Mouse (Mus musculus) heart, embryonic 12.5 days (tissue): ENCODE results near the gene Fbxo10. TPM values are rescaled to one million over a fixed set of nuclear protein-coding genes. Genes with fewer than 3 reads are reported as not detected.
A peak's percentile ranks its signal among the peaks of the same experiment; 100 is the strongest.

Experiments
- ATAC-seq: fragments of 200-750 bp; cut with Nextera tagmentation; 2 replicates; pipeline ENCODE4 v1.8.0; 2017; ENCODE audit warnings: moderate TSS enrichment, moderate library complexity; ENCODE audit not compliant: insufficient number of reproducible peaks, low FRiP score
- H3K27ac ChIP-seq: fragments of 300-500 bp; sonication (generic); 2 replicates; pipeline ENCODE4 v1.5.1; 2016; ENCODE audit warnings: mild to moderate bottlenecking, moderate library complexity; ENCODE audit not compliant: poor library complexity, severe bottlenecking
- H3K27me3 ChIP-seq: fragments of 300-500 bp; sonication (generic); replicated peaks from 2 replicates; pipeline ENCODE4 v1.6.1; 2016; ENCODE audit warnings: mild to moderate bottlenecking, moderate library complexity
- H3K36me3 ChIP-seq: fragments of 300-500 bp; sonication (generic); 2 replicates; pipeline ENCODE4 v1.6.1; 2016; ENCODE audit warnings: mild to moderate bottlenecking, moderate library complexity
- H3K4me1 ChIP-seq: fragments of 300-500 bp; sonication (generic); replicated peaks from 2 replicates; pipeline ENCODE4 v1.6.1; 2016; ENCODE audit warnings: mild to moderate bottlenecking
- H3K4me2 ChIP-seq: fragments of 300-500 bp; sonication (generic); 2 replicates; pipeline ENCODE4 v1.6.1; 2016; ENCODE audit warnings: mild to moderate bottlenecking, moderate library complexity
- H3K4me3 ChIP-seq: fragments of 300-500 bp; sonication (generic); 2 replicates; pipeline ENCODE4 v1.5.1; 2016; ENCODE audit warnings: mild to moderate bottlenecking
- H3K9ac ChIP-seq: fragments of 300-500 bp; sonication (generic); 2 replicates; pipeline ENCODE4 v1.6.1; 2016; ENCODE audit warnings: mild to moderate bottlenecking, moderate library complexity
- H3K9me3 ChIP-seq: fragments of 300-500 bp; sonication (generic); replicated peaks from 2 replicates; pipeline ENCODE4 v1.6.1; 2016; ENCODE audit warnings: mild to moderate bottlenecking, moderate library complexity
- WGBS: fragments of 180-500 bp; shearing (Covaris S2); methylation state at CpG from one replicate; pipeline ENCODE4 v1.1.7; 2016; 5-methylcytosine and 5-hydroxymethylcytosine counted together
- polyA plus RNA-seq: library from polyadenylated mRNA; unstranded; fragments of >200 nt; fragmentation: Nextera tagmentation; extraction: Ambion mirVana; gene quantifications from 2 replicates; pipeline ENCODE4 v1.2.1, GENCODE M21; 2016

The Fbxo10 gene
- polyA plus RNA-seq, 1 experiment from 2014 or later = 17.7 TPM

DNA sequence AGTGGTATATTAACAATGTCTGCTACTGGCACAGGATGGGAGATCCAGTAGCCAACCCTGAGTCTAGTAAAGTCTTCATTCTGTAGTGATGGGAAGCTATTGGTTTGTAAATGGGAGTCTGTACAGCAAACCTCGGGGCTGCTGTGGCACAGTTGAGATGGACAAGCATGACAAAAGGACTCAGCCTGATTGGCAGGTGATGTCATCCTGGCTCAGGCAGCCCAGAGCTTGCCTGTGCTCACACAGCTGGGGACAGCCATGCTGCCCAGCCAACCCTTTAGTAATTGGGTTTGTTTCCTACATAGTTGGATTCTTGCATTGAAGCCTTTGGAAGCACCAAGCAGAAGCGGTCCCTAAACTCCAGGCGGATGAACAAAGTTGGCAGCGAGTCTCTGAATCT is 57.9 kb downstream of the Fbxo10 start:
- Histone ChIP-seq H3K27ac (no peak overlapping the region), H3K27me3 (no peaks in the 10 kb centered on the region), H3K36me3 (peaks cover 80% of the 10 kb centered on the region), H3K4me2 (no peak overlapping the region), H3K4me1 (no peaks in the 10 kb centered on the region), H3K9me3 (no peaks in the 10 kb centered on the region), H3K4me3 (no peak overlapping the region), H3K9ac (no peak overlapping the region)
- WGBS = 91% methylated on average over 4 of the region's 4 CpGs
- no peak for ATAC-seq

DNA sequence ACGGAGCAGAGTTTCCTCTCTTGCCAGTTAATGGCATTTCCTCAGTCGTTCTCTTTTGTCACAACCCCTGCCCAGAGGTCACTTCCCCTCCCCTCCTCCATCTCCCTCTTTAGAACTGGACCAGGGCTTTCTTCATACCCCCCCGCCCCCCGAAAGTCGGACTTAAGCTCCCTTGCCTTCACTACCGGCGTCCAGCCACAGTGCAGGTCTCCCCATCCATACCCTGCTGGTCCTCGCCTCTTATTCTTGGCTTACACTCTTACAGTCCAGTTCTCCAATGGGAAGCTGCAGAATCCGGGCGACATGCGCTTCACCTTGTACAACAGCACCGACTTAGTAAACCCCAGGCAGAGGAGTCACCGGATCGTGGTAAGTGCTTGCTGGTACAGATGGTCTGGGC is 65.4 kb downstream of the Fbxo10 start:
- ATAC-seq = no peak
- 1% methylated on average over 14 of the region's 14 CpGs for WGBS
- 0 out of 2 replicates have a peak overlapping the region, but pooled peaks have one; percentile 12 for H3K27ac ChIP-seq

GRCm38 (mm10) chr4:45018452-45018980 is 65.9 kb downstream of the Fbxo10 start, which contains the start of gene Polr1e:
TSS of gene Polr1e (plus strand) at chr4:45018583.
- Histone ChIP-seq H3K4me2 (peak within 1 kb of the TSS; percentile 97), H3K4me1 (peaks cover 19% of the 10 kb centered on the region), H3K9ac (peak within 1 kb of the TSS; percentile 79), H3K27me3 (no peaks in the 10 kb centered on the region), H3K27ac (0 out of 2 replicates have a peak within 1 kb of the TSS, but pooled peaks have one; percentile 12), H3K9me3 (no peaks in the 10 kb centered on the region), H3K36me3 (peaks cover 14% of the 10 kb centered on the region), H3K4me3 (peak within 1 kb of the TSS; percentile 83)
- ATAC-seq = peak; percentile 95
- WGBS = under 1% methylated on average over 29 of the region's 29 CpGs

More for the DNA sequence above, 65.4 kb downstream of the Fbxo10 start:
- peaks cover 16% of the 10 kb centered on the region for H3K4me1 ChIP-seq
- H3K9me3 ChIP-seq = no peaks in the 10 kb centered on the region
- H3K4me2 ChIP-seq = peak overlapping the region; percentile 97
- peak overlapping the region; percentile 79 for H3K9ac ChIP-seq
- H3K4me3 ChIP-seq = peak overlapping the region; percentile 83
- H3K27me3 ChIP-seq = no peaks in the 10 kb centered on the region
- peaks cover 19% of the 10 kb centered on the region for H3K36me3 ChIP-seq

DNA sequence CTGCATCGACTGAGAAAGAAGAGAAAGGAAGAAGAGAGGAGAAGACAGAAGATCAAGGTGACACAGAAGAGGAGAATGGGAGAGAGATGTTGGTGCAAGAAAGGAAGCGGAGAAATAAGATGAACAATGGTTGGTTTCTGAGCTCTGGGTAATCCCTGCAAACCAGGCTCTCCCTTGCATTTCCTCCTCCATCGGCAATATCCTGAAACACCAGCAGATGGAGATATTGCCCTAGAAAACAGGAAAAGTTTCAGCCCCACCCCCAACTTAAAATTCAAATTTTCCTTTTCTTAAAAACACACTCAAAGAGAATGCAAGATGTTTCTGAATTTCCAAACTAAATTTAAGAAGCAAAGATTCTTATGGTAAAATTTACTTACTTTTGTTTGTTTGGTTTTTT is 68.8 kb downstream of the Fbxo10 start:
- peaks cover 27% of the 10 kb centered on the region for H3K4me1 ChIP-seq
- H3K9me3 ChIP-seq = no peaks in the 10 kb centered on the region
- H3K27ac ChIP-seq = no peak overlapping the region
- no peak overlapping the region for H3K4me3 ChIP-seq
- no peak overlapping the region for H3K9ac ChIP-seq
- H3K4me2 ChIP-seq = no peak overlapping the region
- H3K36me3 ChIP-seq = no peaks in the 10 kb centered on the region; the same call in 1 of the 2 replicates
- 6% methylated on average over 3 of the region's 3 CpGs for WGBS
- H3K27me3 ChIP-seq = no peaks in the 10 kb centered on the region
- no peak for ATAC-seq

DNA sequence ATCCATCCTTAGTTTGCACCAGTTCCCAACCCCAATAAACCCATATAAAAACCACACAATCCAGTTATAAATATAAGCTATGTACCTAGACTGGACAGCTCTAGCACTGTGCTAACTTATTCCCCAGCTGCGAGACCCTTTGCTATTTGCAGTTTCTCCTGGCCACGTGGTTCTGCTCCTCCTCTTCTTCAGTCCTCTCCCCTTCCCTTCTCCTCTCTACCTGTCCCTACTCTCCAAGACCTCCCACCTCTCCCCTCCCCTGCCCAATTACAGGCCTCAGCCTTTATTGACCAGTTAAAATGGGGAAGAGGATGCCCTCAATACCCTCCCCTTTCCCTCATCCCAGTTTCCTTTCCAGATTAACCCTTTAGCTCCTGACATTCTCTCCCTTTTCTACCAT is 70.9 kb downstream of the Fbxo10 start:
- H3K36me3 ChIP-seq = no peaks in the 10 kb centered on the region
- peak overlapping the region; percentile 79 for H3K4me3 ChIP-seq
- H3K27ac ChIP-seq = peak overlapping the region; percentile 90; the same call in 1 of the 2 replicates
- peaks cover 21% of the 10 kb centered on the region for H3K4me1 ChIP-seq
- H3K4me2 ChIP-seq = peak overlapping the region; percentile 89
- no peaks in the 10 kb centered on the region for H3K9me3 ChIP-seq
- ATAC-seq = no peak
- 7% methylated on average over 2 of the region's 2 CpGs for WGBS
- H3K27me3 ChIP-seq = no peaks in the 10 kb centered on the region
- peak overlapping the region; percentile 34; the same call in 1 of the 2 replicates for H3K9ac ChIP-seq

DNA sequence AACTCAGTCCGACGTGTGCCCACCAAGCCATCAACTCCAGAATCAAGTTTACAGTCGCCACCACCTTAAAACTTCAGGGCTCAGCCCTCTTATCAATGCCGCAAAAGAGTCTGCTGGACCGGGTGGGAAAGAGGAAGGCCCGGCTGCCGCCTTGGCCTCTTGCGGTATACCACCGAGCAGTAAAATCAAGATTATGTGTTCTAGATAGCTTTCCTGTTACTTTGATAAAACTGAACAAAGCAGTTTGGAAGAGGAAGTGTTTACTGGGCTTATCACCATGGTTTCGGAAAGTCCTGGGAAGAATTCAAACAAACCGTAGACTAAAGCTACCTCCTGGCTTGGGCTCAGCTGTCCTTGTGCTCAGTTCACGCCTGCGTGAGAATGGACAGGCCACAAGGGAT is 71.4 kb downstream of the Fbxo10 start:
- H3K4me3 ChIP-seq = peak overlapping the region; percentile 79
- H3K36me3 ChIP-seq = no peaks in the 10 kb centered on the region
- WGBS = 2% methylated on average over 13 of the region's 13 CpGs
- no peaks in the 10 kb centered on the region for H3K27me3 ChIP-seq
- peak overlapping the region; percentile 90 for H3K27ac ChIP-seq
- no peaks in the 10 kb centered on the region for H3K9me3 ChIP-seq
- ATAC-seq = no peak
- peaks cover 21% of the 10 kb centered on the region for H3K4me1 ChIP-seq
- peak overlapping the region; percentile 80 for H3K9ac ChIP-seq
- peak overlapping the region; percentile 89 for H3K4me2 ChIP-seq

DNA sequence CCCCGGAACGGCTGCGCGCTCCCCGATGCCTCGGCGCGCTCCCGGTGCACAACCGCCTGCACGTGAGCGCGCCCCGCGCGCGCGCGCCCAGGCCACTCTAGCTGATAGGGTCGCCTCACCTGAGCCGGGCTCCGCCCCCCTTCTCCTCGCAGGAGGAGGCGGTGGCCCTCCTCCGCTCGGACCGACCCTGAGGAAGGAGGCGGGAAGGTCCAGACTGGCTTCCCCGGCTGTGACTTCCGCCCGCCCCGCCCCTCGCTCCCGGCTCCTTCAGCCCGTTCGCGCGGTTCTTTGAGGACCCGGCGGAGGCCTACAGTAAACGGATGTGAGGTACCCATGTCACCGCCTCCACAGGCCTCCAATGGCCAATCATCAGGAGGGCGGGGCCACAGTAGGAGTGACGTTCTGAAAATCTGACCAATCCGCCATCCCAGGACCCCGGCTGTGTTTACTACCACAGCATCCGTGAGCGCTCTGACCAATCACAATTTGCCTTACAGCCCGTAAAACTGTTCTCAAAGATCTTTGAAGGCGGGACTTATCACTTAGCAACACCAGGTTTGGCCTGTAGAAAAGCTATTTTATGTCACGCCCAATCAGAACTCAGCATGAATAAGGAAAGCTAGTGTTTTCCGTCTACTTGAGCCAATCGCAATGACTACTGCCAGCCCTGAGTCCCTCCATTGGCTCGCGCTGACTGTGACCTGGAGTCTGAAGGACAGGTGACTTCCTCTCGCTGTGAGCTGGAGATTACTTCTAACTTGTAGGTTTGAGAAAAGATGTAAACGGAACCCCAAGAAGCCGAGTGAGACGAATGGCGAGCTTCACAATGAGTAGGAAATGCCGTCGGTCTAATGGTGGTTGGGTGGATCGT is 72.1 kb downstream of the Fbxo10 start, which contains the start of gene Zbtb5:
Zbtb5 (minus strand) TSS at position 308 of the 871 bp plus-strand sequence.
- peak within 1 kb of the TSS; percentile 89 for H3K4me2 ChIP-seq
- under 1% methylated on average over 63 of the region's 63 CpGs for WGBS
- peaks cover 21% of the 10 kb centered on the region for H3K4me1 ChIP-seq
- H3K36me3 ChIP-seq = no peaks in the 10 kb centered on the region
- peak within 1 kb of the TSS; percentile 79 for H3K4me3 ChIP-seq
- H3K27ac ChIP-seq = peak within 1 kb of the TSS; percentile 95
- peak; percentile 99 for ATAC-seq
- no peaks in the 10 kb centered on the region for H3K27me3 ChIP-seq
- H3K9me3 ChIP-seq = no peaks in the 10 kb centered on the region
- peak within 1 kb of the TSS; percentile 88 for H3K9ac ChIP-seq

DNA sequence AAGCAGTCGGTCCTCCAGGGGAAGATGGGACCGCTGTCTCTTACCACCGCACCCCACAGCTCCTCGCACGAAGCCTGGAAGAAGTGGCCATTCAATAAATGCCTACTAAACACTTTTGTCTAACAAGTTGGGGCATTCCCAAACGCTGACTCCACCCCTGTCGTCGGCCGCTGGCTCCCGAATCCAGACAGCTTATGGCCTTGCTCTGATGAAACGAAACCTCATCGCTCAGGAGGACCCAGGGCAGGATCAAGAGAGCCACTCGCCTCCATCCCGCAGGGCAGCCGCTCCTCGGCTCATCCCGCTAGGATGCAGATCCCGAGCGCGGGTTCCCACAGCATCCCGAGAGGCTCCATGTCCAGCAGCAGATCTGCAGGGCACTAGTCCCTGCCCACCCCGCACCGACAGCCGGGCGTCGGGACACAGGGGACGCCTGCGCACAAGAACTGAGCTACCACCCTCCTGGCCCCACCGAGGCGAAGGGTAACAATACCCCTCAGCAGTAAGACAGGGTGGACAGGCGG is 72.8 kb downstream of the Fbxo10 start:
- under 1% methylated on average over 31 of the region's 31 CpGs for WGBS
- Histone ChIP-seq H3K4me2 (peak overlapping the region; percentile 85), H3K27ac (peak overlapping the region; percentile 95), H3K9me3 (no peaks in the 10 kb centered on the region), H3K4me3 (peak overlapping the region; percentile 79), H3K27me3 (no peaks in the 10 kb centered on the region), H3K9ac (peak overlapping the region; percentile 88), H3K4me1 (peaks cover 21% of the 10 kb centered on the region), H3K36me3 (no peaks in the 10 kb centered on the region)
- peak; percentile 62 for ATAC-seq

DNA sequence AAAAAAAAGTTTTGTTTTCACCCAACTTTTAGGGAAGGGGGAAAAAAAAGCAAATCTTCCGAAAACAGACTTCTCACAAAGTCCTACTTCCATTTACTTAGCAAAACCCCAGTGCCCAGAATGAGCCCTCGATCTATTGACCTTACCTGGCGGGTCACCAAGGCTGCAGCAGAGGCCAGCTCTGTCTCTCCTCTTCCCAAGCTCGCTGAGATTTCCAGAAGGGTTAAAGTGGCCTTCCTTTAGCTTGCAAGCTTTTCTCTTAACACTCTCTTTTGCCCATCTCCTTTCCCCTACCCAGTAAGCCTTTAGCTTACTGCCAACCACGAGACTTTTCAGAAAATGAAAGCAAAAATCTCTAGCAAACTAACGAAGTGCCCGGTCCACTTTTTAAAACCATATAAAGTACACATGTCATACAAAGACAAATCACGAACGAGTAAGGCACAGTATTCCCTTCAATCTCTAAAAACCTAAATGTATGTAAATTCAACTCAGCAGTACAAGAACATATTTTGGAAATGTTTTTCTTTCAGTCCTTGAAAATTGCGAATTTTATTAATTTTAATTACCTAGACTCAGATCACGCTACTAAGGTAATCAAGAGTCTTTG is 73.5 kb downstream of the Fbxo10 start:
- peak overlapping the region; percentile 88 for H3K9ac ChIP-seq
- WGBS = 21% methylated on average over 11 of the region's 11 CpGs

GRCm38 (mm10) chr4:45005452-45005851 is 79.0 kb downstream of the Fbxo10 start:
- Histone ChIP-seq H3K27me3 (no peaks in the 10 kb centered on the region), H3K4me1 (peaks cover 12% of the 10 kb centered on the region), H3K36me3 (no peaks in the 10 kb centered on the region), H3K4me3 (no peak overlapping the region), H3K9me3 (no peaks in the 10 kb centered on the region), H3K9ac (no peak overlapping the region), H3K27ac (no peak overlapping the region), H3K4me2 (no peak overlapping the region)
- 66% methylated on average over 3 of the region's 3 CpGs for WGBS
- ATAC-seq = no peak

More for the DNA sequence above, 73.5 kb downstream of the Fbxo10 start:
- H3K27me3 ChIP-seq = no peaks in the 10 kb centered on the region
- H3K27ac ChIP-seq = peak overlapping the region; percentile 95
- H3K4me2 ChIP-seq = peak overlapping the region; percentile 85
- H3K9me3 ChIP-seq = no peaks in the 10 kb centered on the region
- no peaks in the 10 kb centered on the region for H3K36me3 ChIP-seq
- peaks cover 21% of the 10 kb centered on the region for H3K4me1 ChIP-seq
- peak overlapping the region; percentile 79 for H3K4me3 ChIP-seq
- ATAC-seq = no peak

DNA sequence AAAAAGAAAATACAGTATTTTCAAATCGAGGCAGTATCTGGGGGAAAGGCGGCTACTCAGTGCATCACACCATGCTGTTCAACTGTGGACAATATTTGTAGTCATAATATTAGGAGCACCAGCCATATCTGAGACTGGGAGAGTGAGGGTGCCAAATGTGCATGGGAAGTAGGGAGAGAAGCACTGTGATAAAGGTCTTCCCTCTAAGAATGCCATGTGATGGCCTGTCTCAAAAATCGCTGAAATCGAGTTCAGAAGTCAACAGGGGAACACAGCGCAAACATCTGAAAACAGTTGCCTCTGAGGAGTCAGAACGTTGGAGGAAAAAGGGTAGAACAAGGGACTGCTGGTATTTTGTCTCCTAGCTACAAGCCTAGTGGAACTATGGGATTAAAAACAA is 84.4 kb downstream of the Fbxo10 start:
- WGBS = 83% methylated on average over 6 of the region's 6 CpGs
- H3K4me2 ChIP-seq = no peak overlapping the region
- no peak for ATAC-seq

More for the DNA sequence above, 84.4 kb downstream of the Fbxo10 start:
- Histone ChIP-seq H3K27me3 (no peaks in the 10 kb centered on the region), H3K9ac (no peak overlapping the region), H3K4me1 (0 out of 2 replicates have a peak, but pooled peaks cover 11% of the 10 kb centered on the region), H3K36me3 (peaks cover 3% of the 10 kb centered on the region), H3K4me3 (no peak overlapping the region), H3K27ac (no peak overlapping the region), H3K9me3 (no peaks in the 10 kb centered on the region)
